Mouse (Mus musculus) heart, embryonic 11.5 days (tissue): Measurements from ENCODE around the gene Pmis2. TPM values are rescaled to one million over a fixed set of nuclear protein-coding genes. Genes with fewer than 3 reads are reported as not detected.
A peak's percentile ranks its signal among the peaks of the same experiment; 100 is the strongest.

Experiments
- ATAC-seq: fragments of 200-750 bp; cut with Nextera tagmentation; replicated peaks from 2 replicates; pipeline ENCODE4 v1.8.0; 2017; ENCODE audit warnings: moderate library complexity; ENCODE audit not compliant: insufficient number of reproducible peaks, low FRiP score, low TSS enrichment
- H3K27ac ChIP-seq: fragments of 300-500 bp; sonication (generic); 2 replicates; pipeline ENCODE4 v1.5.1; 2014; ENCODE audit warnings: mild to moderate bottlenecking, low read depth, low read length
- H3K27me3 ChIP-seq: fragments of 300-500 bp; sonication (generic); 2 replicates; pipeline ENCODE4 v1.6.1; 2014; ENCODE audit warnings: mild to moderate bottlenecking, low read length, mixed read lengths; ENCODE audit not compliant: control insufficient read depth, insufficient read depth
- H3K36me3 ChIP-seq: fragments of 300-500 bp; sonication (generic); 2 replicates; pipeline ENCODE4 v1.6.1; 2014; ENCODE audit warnings: mild to moderate bottlenecking, low read length, moderate library complexity, mixed read lengths; ENCODE audit not compliant: control insufficient read depth, insufficient read depth
- H3K4me1 ChIP-seq: fragments of 300-500 bp; sonication (generic); 2 replicates; pipeline ENCODE4 v1.6.1; 2014; ENCODE audit warnings: low read length; ENCODE audit not compliant: control insufficient read depth, insufficient read depth
- H3K4me2 ChIP-seq: fragments of 300-500 bp; sonication (generic); 2 replicates; pipeline ENCODE4 v1.6.1; 2014; ENCODE audit warnings: mild to moderate bottlenecking, moderate library complexity
- H3K4me3 ChIP-seq: fragments of 300-500 bp; sonication (generic); 2 replicates; pipeline ENCODE4 v1.5.1; 2014; ENCODE audit warnings: low read depth, low read length
- H3K9ac ChIP-seq: fragments of 300-500 bp; sonication (generic); 2 replicates; pipeline ENCODE4 v1.6.1; 2014; ENCODE audit warnings: mild to moderate bottlenecking, low read depth, low read length, moderate library complexity
- H3K9me3 ChIP-seq: fragments of 300-500 bp; sonication (generic); replicated peaks from 2 replicates; pipeline ENCODE4 v1.6.1; 2016; ENCODE audit warnings: low read length; ENCODE audit not compliant: control insufficient read depth
- WGBS: fragments of 180-500 bp; shearing (Covaris S2); extraction: QIAGEN DNeasy Blood & Tissue Kit; methylation state at CpG from one replicate; pipeline ENCODE4 v1.1.7; 2014; ENCODE audit not compliant: insufficient replicate concordance; 5-methylcytosine and 5-hydroxymethylcytosine counted together
- polyA plus RNA-seq: library from polyadenylated mRNA; unstranded; fragments of >200 nt; fragmentation: Nextera tagmentation; extraction: Ambion mirVana; gene quantifications from 2 replicates; pipeline ENCODE4 v1.2.1, GENCODE M21; 2014

Gene Pmis2
- polyA plus RNA-seq, 1 experiment from 2014 or later: not detected

DNA sequence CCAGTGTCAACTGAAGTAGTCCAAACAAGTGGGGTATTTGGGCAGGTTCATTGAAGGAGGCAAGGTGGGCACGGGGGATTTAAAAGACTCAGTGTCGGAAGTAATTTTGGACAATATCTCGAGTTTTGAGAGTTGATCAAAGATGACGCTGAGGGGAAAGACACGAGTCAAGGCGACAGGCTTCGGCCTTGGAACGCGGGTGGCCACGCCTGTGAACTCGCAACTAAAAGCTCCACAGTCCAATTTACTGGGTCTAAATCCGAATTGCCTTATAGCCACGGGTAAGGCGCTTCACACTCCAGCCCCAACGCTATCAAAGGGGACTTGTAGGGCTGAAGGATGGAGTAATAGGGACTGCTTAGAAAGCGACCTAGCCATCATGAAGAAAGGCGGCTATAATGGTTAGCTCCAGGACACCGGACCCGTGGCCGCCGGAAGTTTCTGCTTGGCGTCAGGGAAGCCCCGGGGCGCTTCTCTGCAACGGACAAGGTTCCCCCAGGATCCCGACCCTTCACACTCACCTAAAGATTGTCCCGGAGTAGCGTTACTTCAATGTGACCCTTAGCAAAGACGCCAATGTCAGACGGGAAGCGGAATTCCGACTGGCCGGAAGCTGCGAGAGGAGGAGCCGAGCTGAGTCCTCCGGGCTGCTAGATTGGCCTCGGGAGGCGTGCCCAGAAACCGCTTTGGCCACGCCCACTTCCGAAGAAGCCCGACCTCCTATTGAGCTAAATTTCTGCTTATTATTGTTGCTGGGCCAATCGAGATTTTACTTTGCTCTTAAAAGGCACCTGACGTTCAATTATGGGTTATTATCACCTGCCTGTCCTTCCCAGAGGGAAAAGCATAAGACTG lies 45.6 kb downstream of the Pmis2 start, which contains the start of gene Cox6b1:
TSS of gene Cox6b1 (minus strand) at position 622 of the 855 bp plus-strand sequence.
- Histone ChIP-seq H3K9me3 (no peaks in the 10 kb centered on the region), H3K4me2 (peak within 1 kb of the TSS; percentile 93), H3K36me3 (peaks cover 19% of the 10 kb centered on the region), H3K9ac (peak within 1 kb of the TSS; percentile 96), H3K27ac (peak within 1 kb of the TSS; percentile 73), H3K4me3 (peak within 1 kb of the TSS; percentile 88), H3K4me1 (peaks cover 8% of the 10 kb centered on the region), H3K27me3 (no peaks in the 10 kb centered on the region)
- ATAC-seq: peak; percentile 87
- WGBS: under 1% methylated on average over 44 of the region's 44 CpGs

Other genes starting within 250 kb of the Pmis2 start
- gene Nfkbid, start 249.9 kb downstream of the Pmis2 start, polyA plus RNA-seq: 1.0 and 1.4 TPM in 2 replicates
- 34.9 and 37.8 TPM in 2 replicates for gene Aplp1, start 226.1 kb downstream of the Pmis2 start, polyA plus RNA-seq
- gene Kirrel2, start 213.9 kb downstream of the Pmis2 start, polyA plus RNA-seq: 1.5 and 3.7 TPM in 2 replicates
- 0.10 and 0.37 TPM in 2 replicates for gene Nphs1, start 213.3 kb downstream of the Pmis2 start, polyA plus RNA-seq
- 0.37 TPM in 1 of 2 replicates, not detected in the other for gene Prodh2, start 178.0 kb downstream of the Pmis2 start, polyA plus RNA-seq
- gene Arhgap33, start 136.5 kb downstream of the Pmis2 start, polyA plus RNA-seq: 6.0 and 7.2 TPM in 2 replicates
- 10.7 and 12.5 TPM in 2 replicates for gene Hspb6, start 119.4 kb downstream of the Pmis2 start, polyA plus RNA-seq
- gene Proser3, start 119.3 kb downstream of the Pmis2 start, polyA plus RNA-seq: 10.3 and 12.7 TPM in 2 replicates
- gene Lin37, start 111.8 kb downstream of the Pmis2 start, polyA plus RNA-seq: 33.6 and 34.8 TPM in 2 replicates
- gene U2af1l4, start 108.3 kb downstream of the Pmis2 start, polyA plus RNA-seq: 87.6 and 91.2 TPM in 2 replicates
- 5.4 and 5.5 TPM in 2 replicates for gene Gm49396, start 108.3 kb downstream of the Pmis2 start, polyA plus RNA-seq
- gene Psenen, start 108.0 kb downstream of the Pmis2 start, polyA plus RNA-seq: 102 and 107 TPM in 2 replicates
- 2.3 and 3.2 TPM in 2 replicates for gene Igflr1, start 106.2 kb downstream of the Pmis2 start, polyA plus RNA-seq
- gene Kmt2b, start 82.9 kb downstream of the Pmis2 start, polyA plus RNA-seq: 7.1 and 8.1 TPM in 2 replicates
- 0.14 TPM in 1 of 2 replicates, not detected in the other for gene Zbtb32, start 72.7 kb downstream of the Pmis2 start, polyA plus RNA-seq
- gene Upk1a, start 58.8 kb downstream of the Pmis2 start, polyA plus RNA-seq: 0.31 and 0.47 TPM in 2 replicates
- 1,669 and 1,746 TPM in 2 replicates for gene Cox6b1, start 45.5 kb downstream of the Pmis2 start, polyA plus RNA-seq
- gene Etv2, start 35.8 kb downstream of the Pmis2 start, polyA plus RNA-seq: 2.6 and 3.6 TPM in 2 replicates
- gene Rbm42, start 21.3 kb downstream of the Pmis2 start, polyA plus RNA-seq: 76.7 and 82.8 TPM in 2 replicates
- 35.0 and 37.6 TPM in 2 replicates for gene Haus5, start 6.6 kb downstream of the Pmis2 start, polyA plus RNA-seq
- gene 2200002J24Rik, start 27.3 kb upstream of the Pmis2 start, polyA plus RNA-seq: 0.70 and 1.6 TPM in 2 replicates
- 0.17 and 1.4 TPM in 2 replicates for gene Atp4a, start 40.6 kb upstream of the Pmis2 start, polyA plus RNA-seq
- 172 and 173 TPM in 2 replicates for gene Tmem147, start 57.9 kb upstream of the Pmis2 start, polyA plus RNA-seq
- gene Gapdhs, start 72.1 kb upstream of the Pmis2 start, polyA plus RNA-seq: 0.25 and 0.36 TPM in 2 replicates
- 0.49 and 0.56 TPM in 2 replicates for gene Sbsn, start 79.9 kb upstream of the Pmis2 start, polyA plus RNA-seq
- gene Dmkn, start 92.2 kb upstream of the Pmis2 start, polyA plus RNA-seq: 1.1 and 1.2 TPM in 2 replicates
- gene Krtdap, start 116.3 kb upstream of the Pmis2 start, polyA plus RNA-seq: not detected in 2 replicates
- not detected in 2 replicates for gene Ffar2, start 152.2 kb upstream of the Pmis2 start, polyA plus RNA-seq
- gene Ffar3, start 184.6 kb upstream of the Pmis2 start, polyA plus RNA-seq: not detected in 2 replicates
- gene Ffar1, start 190.0 kb upstream of the Pmis2 start, polyA plus RNA-seq: not detected in 2 replicates
- not detected in 2 replicates for gene Cd22, start 208.7 kb upstream of the Pmis2 start, polyA plus RNA-seq
- 0.09 TPM in 1 of 2 replicates, not detected in the other for gene Mag, start 243.3 kb upstream of the Pmis2 start, polyA plus RNA-seq